In genomic region chr2:145161046-145161700, GRCm38 (mm10) we compare ENCODE assay signal across 7 mouse cellular contexts. TPM values are rescaled to one million over a fixed set of nuclear protein-coding genes. Genes with fewer than 3 reads are reported as not detected.
DNase-seq lines count a peak whose midpoint lies in the region; ATAC-seq and TF ChIP-seq lines count a peak whose summit lies in the region.

No protein-coding gene starts in this region.

- H3K27me3 ChIP-seq in cerebellum, adult 2 months (ENCODE audit: control insufficient read depth, insufficient read depth, low read length), result no peaks in the 10 kb centered on the region
- no peaks in the 10 kb centered on the region for H3K27me3 ChIP-seq in spleen, adult 2 months (ENCODE audit: control insufficient read depth, insufficient read depth, low read length)

- 33% methylated on average over 12 of the region's 12 CpGs for WGBS in cerebellum, adult 2 months
- WGBS in spleen, adult 2 months, result 41% methylated on average over 12 of the region's 12 CpGs

- H3K27ac ChIP-seq in cerebellum, adult 2 months (ENCODE audit: insufficient read depth, low read length), result no peak overlapping the region
- no peak overlapping the region for H3K27ac ChIP-seq in spleen, adult 2 months (ENCODE audit: insufficient read depth, low read length)

- peak; percentile 94 for ATAC-seq in megakaryocyte-erythroid progenitor cell, adult 5-6 weeks (replicated peaks; ENCODE audit: low FRiP score, low TSS enrichment, poor library complexity, severe bottlenecking)

- no peak overlapping the region for H3K4me3 ChIP-seq in cerebellum, adult 2 months (replicated peaks; ENCODE audit: insufficient read depth, low read depth, low read length)
- H3K4me3 ChIP-seq in spleen, adult 2 months (ENCODE audit: extremely low read depth, insufficient read depth, insufficient read length), result no peak overlapping the region

- H3K36me3 ChIP-seq in spleen, adult 2 months (ENCODE audit: control insufficient read depth, insufficient read depth, low read length), result no peaks in the 10 kb centered on the region

- TF ChIP-seq CTCF in cerebellum, adult 2 months (IDR thresholded peaks at IDR 0.05; ENCODE audit: borderline replicate concordance, insufficient read depth, low read depth, low read length), result peak; percentile 95
- peak; percentile 75; the same call in 1 of the 2 replicates for TF ChIP-seq CTCF in spleen, adult 2 months (IDR thresholded peaks at IDR 0.05; ENCODE audit: extremely low read depth, insufficient read depth, insufficient read length, insufficient replicate concordance)

- peak; percentile 63 for DNase-seq in R1 (ENCODE audit: low read depth, low spot score)
- DNase-seq in cerebellum, adult 2 months, result peak; percentile 78 to 88
- peak; percentile 45 to 79 for DNase-seq in frontal cortex, postnatal 10 days (ENCODE audit: low spot score in 2 of 2)
- peak; percentile 53 for DNase-seq in hindlimb bud, embryonic 11.5 days (ENCODE audit: extremely low spot score, low read depth, low spot score)
- peak; percentile 73 for DNase-seq in left cerebral cortex, adult 11 months (ENCODE audit: low spot score)
- peak in 1 of 2 experiments; percentile 46 for DNase-seq in spleen, adult 2 months (ENCODE audit: low read depth in 1 of 2, low spot score in 2 of 2)

- TF ChIP-seq POLR2A in cerebellum, adult 2 months (IDR thresholded peaks at IDR 0.05; ENCODE audit: borderline replicate concordance, insufficient read depth, low read length), result no peak
- TF ChIP-seq POLR2A in spleen, adult 2 months (IDR thresholded peaks at IDR 0.05; ENCODE audit: low read depth, low read length), result no peak

- H3K4me1 ChIP-seq in cerebellum, adult 2 months (ENCODE audit: control insufficient read depth, insufficient read depth, low read length), result no peaks in the 10 kb centered on the region
- no peaks in the 10 kb centered on the region for H3K4me1 ChIP-seq in spleen, adult 2 months (ENCODE audit: control insufficient read depth, insufficient read depth, insufficient read length)

RNA-seq across cellular contexts. Expression of gene Slc24a3, which starts 6.4 kb away (rescaled TPM):
- polyA plus RNA-seq in cerebellum, adult 2 months (2012; rRNA removed), result 56.9 and 60.3 TPM in 2 replicates
- total RNA-seq in megakaryocyte-erythroid progenitor cell, adult 5-6 weeks (2014; fragmentation: Nextera tagmentation), result 1.8 and 4.1 TPM in 2 replicates
- total RNA-seq in megakaryocyte-erythroid progenitor cell, adult 5-6 weeks (2017), result 0.23 and 0.33 TPM in 2 replicates
- polyA plus RNA-seq in spleen, adult 2 months (2012; rRNA removed), result 1.9 and 2.4 TPM in 2 replicates

Comparison
In these comparisons a context has a peak if more than half of its experiments do, and no peak if none do; other contexts are left out.
1. RNA of gene Slc24a3, which starts 6.4 kb away (polyA plus RNA-seq): 56.9 to 60.3 TPM in cerebellum, adult 2 months; 1.9 to 2.4 TPM in spleen, adult 2 months; every median in the first group is over 10 times any median in the second.